Mouse (Mus musculus) activated CD4-positive, CD25-positive, alpha-beta regulatory T cell, adult 4 months (primary cell): Measurements from ENCODE around the gene Rai2. TPM values are rescaled to one million over a fixed set of nuclear protein-coding genes. Genes with fewer than 3 reads are reported as not detected.
"Not testable (repeated sequence)": the region's sequence is repeated elsewhere in the genome, so short reads cannot be mapped to it uniquely, and the experiment has no call there.

Source experiments
- ATAC-seq: one replicate; pipeline ENCODE4 v1.8.0; 2017
- polyA plus RNA-seq, 2 experiments: library from polyadenylated mRNA; unstranded; fragments of 100-300 nt; shearing (Covaris generic); gene quantifications; one replicate each; pipeline ENCODE4 v1.2.1; 2017

Rai2 gene
- polyA plus RNA-seq: under 1 TPM in 1 of 2 experiments, not detected in 1; 0.15 TPM

GRCm38 (mm10) chrX:161716865-161717763, at the start of gene Rai2:
TSS of gene Rai2 (plus strand) at chrX:161717069.
- no peak for ATAC-seq

- no peak for ATAC-seq
These were observed 27.5 kb upstream of the Rai2 start for GRCm38 (mm10) chrX:161689336-161689735.

GRCm38 (mm10) chrX:161716503-161716864, 385 bp upstream of the Rai2 start:
- ATAC-seq: no peak

GRCm38 (mm10) chrX:161717764-161718382, 1.0 kb downstream of the Rai2 start:
- ATAC-seq: no peak

GRCm38 (mm10) chrX:161718548-161718947, 1.7 kb downstream of the Rai2 start:
- no peak for ATAC-seq

GRCm38 (mm10) chrX:161721082-161721481, 4.2 kb downstream of the Rai2 start:
- ATAC-seq: no peak

- ATAC-seq: no peak
These were observed 6.5 kb downstream of the Rai2 start for GRCm38 (mm10) chrX:161723391-161723808.

- no peak for ATAC-seq
These were observed 9.4 kb downstream of the Rai2 start for GRCm38 (mm10) chrX:161726257-161726656.

- ATAC-seq: no peak
These were observed 11.6 kb downstream of the Rai2 start for GRCm38 (mm10) chrX:161728507-161728906.

- ATAC-seq: no peak
These were observed 13.2 kb downstream of the Rai2 start for GRCm38 (mm10) chrX:161730026-161730425.

- no peak for ATAC-seq
These were observed 15.0 kb downstream of the Rai2 start for GRCm38 (mm10) chrX:161731859-161732258.

GRCm38 (mm10) chrX:161733581-161734309, 16.9 kb downstream of the Rai2 start:
- no peak for ATAC-seq

- no peak for ATAC-seq
These were observed 17.4 kb downstream of the Rai2 start for GRCm38 (mm10) chrX:161734310-161734676.

- no peak for ATAC-seq
These were observed 22.5 kb downstream of the Rai2 start for GRCm38 (mm10) chrX:161739374-161739773.

GRCm38 (mm10) chrX:161743080-161743479, 26.2 kb downstream of the Rai2 start:
- no peak for ATAC-seq

GRCm38 (mm10) chrX:161745296-161745695, 28.4 kb downstream of the Rai2 start:
- no peak for ATAC-seq

GRCm38 (mm10) chrX:161747337-161747736, 30.5 kb downstream of the Rai2 start:
- no peak for ATAC-seq

GRCm38 (mm10) chrX:161753514-161753913, 36.6 kb downstream of the Rai2 start:
- ATAC-seq: no peak

GRCm38 (mm10) chrX:161776321-161776962, 59.6 kb downstream of the Rai2 start:
- no peak for ATAC-seq

- no peak for ATAC-seq
These were observed 63.6 kb downstream of the Rai2 start for GRCm38 (mm10) chrX:161780321-161781034.

- ATAC-seq: no peak
These were observed 73.3 kb downstream of the Rai2 start for GRCm38 (mm10) chrX:161790182-161790581.

GRCm38 (mm10) chrX:161826186-161826585, 109.3 kb downstream of the Rai2 start:
- not testable (repeated sequence) for ATAC-seq
